Mouse (Mus musculus) ES-E14 (cell line): ENCODE measurements around the gene Otud1. TPM values are rescaled to one million over a fixed set of nuclear protein-coding genes. Genes with fewer than 3 reads are reported as not detected.

Source experiments
- DNase-seq: peaks from one replicate; pipeline ENCODE4 v3.0.0-alpha.2; 2013; ENCODE audit warnings: low read depth, low spot score
- H3K27ac ChIP-seq: 2 replicates; pipeline ENCODE4 v1.5.1; 2012; ENCODE audit warnings: low read depth, mild to moderate bottlenecking, low read length, moderate library complexity, mixed read lengths; ENCODE audit not compliant: poor library complexity, insufficient read depth, severe bottlenecking
- H3K36me3 ChIP-seq: 2 replicates; pipeline ENCODE4 v1.6.1; 2012; ENCODE audit warnings: mild to moderate bottlenecking, low read length, moderate library complexity, mixed read lengths; ENCODE audit not compliant: control insufficient read depth, poor library complexity, insufficient read depth, severe bottlenecking
- H3K4me1 ChIP-seq, 2 experiments: fragments of 150-350 bp in 1 of 2; sonication (generic) in 1 of 2; 2 replicates each; pipeline ENCODE4 v1.6.1; 2012; ENCODE audit warnings: low read length in 2 of 2, mild to moderate bottlenecking in 1 of 2, mixed read lengths in 1 of 2; ENCODE audit not compliant: control insufficient read depth in 2 of 2, insufficient read depth in 2 of 2, poor library complexity in 1 of 2
- H3K4me3 ChIP-seq, 2 experiments: fragments of 150-350 bp in 1 of 2; sonication (generic) in 1 of 2; 2 replicates each; pipeline ENCODE4 v1.5.1; 2012; ENCODE audit warnings: low read length in 2 of 2, low read depth in 1 of 2, mild to moderate bottlenecking in 1 of 2, mixed read lengths in 1 of 2; ENCODE audit not compliant: insufficient read depth in 1 of 2, poor library complexity in 1 of 2, severe bottlenecking in 1 of 2
- H3K9ac ChIP-seq: 2 replicates; pipeline ENCODE4 v1.6.1; 2012; ENCODE audit warnings: low read depth, mild to moderate bottlenecking, low read length, mixed read lengths; ENCODE audit not compliant: poor library complexity, insufficient read depth, severe bottlenecking
- H3K9me3 ChIP-seq: fragments of 150-350 bp; sonication (generic); 2 replicates; pipeline ENCODE4 v1.6.1; 2012; ENCODE audit warnings: low read depth, mild to moderate bottlenecking, low read length; ENCODE audit not compliant: control insufficient read depth, insufficient read depth
- CHD2 ChIP-seq: IDR thresholded peaks from 2 replicates; pipeline ENCODE4 v1.6.1; 2014; ENCODE audit warnings: mild to moderate bottlenecking, low read depth, low read length, inconsistent platforms
- HCFC1 ChIP-seq: IDR thresholded peaks from 2 replicates; pipeline ENCODE4 v1.6.1; 2012; ENCODE audit warnings: low read length, inconsistent platforms, borderline replicate concordance; ENCODE audit not compliant: insufficient read depth
- MAFK ChIP-seq: IDR thresholded peaks from 2 replicates; pipeline ENCODE4 v1.6.1; 2014; ENCODE audit warnings: mild to moderate bottlenecking, low read depth, low read length, inconsistent platforms; ENCODE audit not compliant: insufficient read depth
- ZC3H11A ChIP-seq: IDR thresholded peaks from 2 replicates; pipeline ENCODE4 v1.6.1; 2012; ENCODE audit warnings: low read depth, mild to moderate bottlenecking, inconsistent platforms, low read length, borderline replicate concordance
- ZNF384 ChIP-seq: IDR thresholded peaks from 2 replicates; pipeline ENCODE4 v1.6.1; 2012; ENCODE audit warnings: low read depth, low read length, inconsistent platforms
- in situ Hi-C, 2 experiments: fragments of 600-800 bp; cut with MboI; formaldehyde crosslinking; loops; one replicate each; pipeline ENCODE4 v1.15.1; 2025; ENCODE audit warnings: low sequenced_read_pairs in 2 of 2, inconsistent platforms in 1 of 2; ENCODE audit not compliant: unreplicated experiment in 2 of 2
- total RNA-seq: library from RNA; depleted of rRNA; stranded (reverse); fragments of 300-350 nt; gene quantifications from 2 replicates; pipeline ENCODE4 v1.2.3, GENCODE M21; 2012

Otud1 gene
- total RNA-seq, 1 experiment = 5.8 TPM

GRCm38 (mm10) chr2:19664147-19664546 lies 6.6 kb downstream of the Otud1 start:
- in situ Hi-C loops = no loop called here
- TF ChIP-seq ZNF384 (no peak), MAFK (no peak), HCFC1 (no peak), ZC3H11A (no peak), CHD2 (no peak)
- no peaks in the 10 kb centered on the region for H3K36me3 ChIP-seq
- H3K4me1 ChIP-seq = peaks cover 0 to 3% of the 10 kb centered on the region in 2 experiments; a peak in 2 of 4 replicates
- H3K4me3 ChIP-seq = no peak overlapping the region
- no peak for DNase-seq
- no peaks in the 10 kb centered on the region for H3K9me3 ChIP-seq
- no peak overlapping the region for H3K9ac ChIP-seq
- H3K27ac ChIP-seq = no peak overlapping the region

GRCm38 (mm10) chr2:19664555-19665475 lies 7.3 kb downstream of the Otud1 start:
- DNase-seq = no peak
- H3K9me3 ChIP-seq = no peaks in the 10 kb centered on the region
- H3K27ac ChIP-seq = no peak overlapping the region
- no peak overlapping the region for H3K4me3 ChIP-seq
- H3K9ac ChIP-seq = no peak overlapping the region
- in situ Hi-C loops = no loop called here
- H3K36me3 ChIP-seq = no peaks in the 10 kb centered on the region
- TF ChIP-seq MAFK = no peak
- TF ChIP-seq HCFC1 = no peak
- TF ChIP-seq CHD2 = no peak
- TF ChIP-seq ZC3H11A = no peak
- no peak for TF ChIP-seq ZNF384
- no peaks in the 10 kb centered on the region; a peak in 1 of 4 replicates for H3K4me1 ChIP-seq

GRCm38 (mm10) chr2:19665841-19666240 lies 8.3 kb downstream of the Otud1 start:
- in situ Hi-C loops = no loop called here
- H3K4me3 ChIP-seq = no peak overlapping the region
- no peaks in the 10 kb centered on the region for H3K4me1 ChIP-seq
- H3K27ac ChIP-seq = no peak overlapping the region
- TF ChIP-seq MAFK = no peak
- no peak for TF ChIP-seq HCFC1
- TF ChIP-seq ZC3H11A = no peak
- TF ChIP-seq ZNF384 = no peak
- no peak for TF ChIP-seq CHD2
- DNase-seq = no peak
- no peak overlapping the region for H3K9ac ChIP-seq
- no peaks in the 10 kb centered on the region for H3K36me3 ChIP-seq
- no peaks in the 10 kb centered on the region for H3K9me3 ChIP-seq

- peak; percentile 91 for TF ChIP-seq ZNF384
- TF ChIP-seq ZC3H11A = no peak
- no peak for TF ChIP-seq CHD2
- no peak for TF ChIP-seq MAFK
- no peak for TF ChIP-seq HCFC1
- no peak overlapping the region for H3K4me3 ChIP-seq
- no peak for DNase-seq
- no peak overlapping the region for H3K9ac ChIP-seq
- H3K36me3 ChIP-seq = no peaks in the 10 kb centered on the region
- in situ Hi-C loops = no loop called here
- no peaks in the 10 kb centered on the region; a peak in 1 of 4 replicates for H3K4me1 ChIP-seq
- no peaks in the 10 kb centered on the region for H3K9me3 ChIP-seq
- no peak overlapping the region for H3K27ac ChIP-seq
These were observed 13.5 kb downstream of the Otud1 start for GRCm38 (mm10) chr2:19670851-19671688.
